Mouse (Mus musculus) thymus, postnatal 36 days (tissue): ENCODE results near the gene Asb10.
"Not testable (repeated sequence)": the region's sequence is repeated elsewhere in the genome, so short reads cannot be mapped to it uniquely, and the experiment has no call there.

Experiments used
- DNase-seq, 2 experiments: peaks; one replicate each; pipeline ENCODE4 v3.0.0; 2022; ENCODE audit warnings: mixed read lengths in 2 of 2

Gene Asb10

GRCm38 (mm10) chr5:24540387-24541143, at the start of gene Asb10:
TSS of gene Asb10 (minus strand) at chr5:24540978.
- DNase-seq, result no peak

DNA sequence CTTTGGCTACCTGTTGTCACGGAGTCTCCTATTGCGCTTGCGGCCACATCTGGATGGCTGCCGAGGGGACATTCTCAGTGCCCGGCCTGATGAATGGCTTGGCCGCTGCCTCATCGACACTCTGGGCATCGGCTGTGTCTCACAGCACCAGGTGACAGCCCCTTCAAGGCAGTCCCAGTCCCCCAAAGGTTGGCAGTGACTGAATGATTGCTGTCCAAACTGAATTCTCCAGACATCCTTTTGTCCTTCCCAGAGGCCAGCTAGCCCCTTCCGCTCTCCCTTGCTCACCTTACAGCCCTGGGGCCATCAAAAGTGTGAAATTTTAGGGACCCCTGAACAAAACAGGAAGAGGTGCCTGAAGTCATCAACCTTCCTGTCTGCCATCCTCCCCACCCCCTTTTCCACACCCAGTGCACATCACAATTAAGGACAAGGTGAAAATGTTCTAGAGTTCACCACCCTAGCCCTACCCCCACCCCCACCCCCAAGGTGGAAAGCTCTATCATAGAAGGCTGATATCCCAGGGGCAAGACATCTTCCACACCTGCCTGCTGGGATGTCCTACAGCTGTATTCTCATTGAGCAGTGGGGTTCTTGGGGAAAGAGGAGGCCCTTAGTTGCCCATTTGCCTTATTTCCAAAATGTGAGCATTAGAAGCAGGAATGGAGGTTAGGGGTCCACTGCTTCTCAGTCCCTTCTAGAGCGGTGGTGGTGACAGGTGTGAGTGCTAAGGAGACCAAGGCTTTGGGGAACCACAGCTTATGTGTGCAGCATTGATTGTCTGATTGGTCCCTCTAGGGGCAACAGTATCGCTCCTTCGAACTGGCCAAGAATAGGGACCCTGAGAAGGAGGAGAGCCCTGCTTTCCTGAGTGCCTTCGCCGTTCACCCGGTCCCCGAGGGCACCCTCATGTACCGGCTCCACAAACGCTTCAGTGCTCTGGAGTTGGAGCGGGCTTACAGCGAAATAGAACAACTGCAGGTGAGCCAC, 49.0 kb upstream of the Asb10 start:
- no peak for DNase-seq

DNA sequence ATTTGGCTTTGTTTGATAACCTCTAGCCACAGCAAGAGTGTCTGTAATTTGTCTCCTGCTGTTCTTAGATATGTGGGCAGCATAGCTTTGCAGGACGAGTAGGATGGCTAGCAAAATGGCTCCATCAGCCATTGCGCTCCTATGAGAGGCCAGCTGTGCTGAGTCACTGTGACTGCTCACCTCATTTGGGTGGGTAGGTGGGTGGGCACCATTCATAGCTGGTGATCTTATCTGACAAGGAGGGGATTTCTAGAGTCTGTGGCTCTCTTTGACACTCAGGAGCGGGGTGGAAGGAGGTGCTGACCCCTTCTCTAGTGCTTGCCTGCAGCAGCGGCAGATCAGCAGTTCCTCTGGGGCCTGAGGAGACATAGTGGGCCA, 46.4 kb upstream of the Asb10 start:
- DNase-seq, result no peak

- DNase-seq, result peak; percentile 82 to 88
Observed at GRCm38 (mm10) chr5:24586547-24587199, 45.9 kb upstream of the Asb10 start, which contains the start of gene Chpf2. TSS of gene Chpf2 (plus strand) at chr5:24586741.

DNA sequence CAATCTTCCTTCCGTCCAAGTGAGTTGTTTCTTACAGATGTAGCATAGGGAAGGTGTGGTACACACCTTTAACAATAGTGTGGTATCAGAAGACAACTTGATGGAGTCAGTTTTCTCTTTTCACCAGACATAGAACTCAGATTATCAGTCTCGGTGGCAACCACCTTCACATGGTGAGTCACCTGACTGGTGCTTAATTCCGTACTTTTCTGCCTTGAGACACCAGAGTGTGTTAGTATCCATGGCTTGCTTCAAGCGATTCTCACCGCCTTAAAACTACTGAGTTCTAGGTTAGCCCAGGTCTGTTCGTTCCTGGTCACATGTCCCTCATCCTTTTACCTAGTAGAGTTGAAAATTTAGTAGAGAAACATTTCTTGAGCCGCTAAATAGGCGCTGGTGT, 45.3 kb upstream of the Asb10 start:
- no peak for DNase-seq

GRCm38 (mm10) chr5:24578109-24578963, 37.6 kb upstream of the Asb10 start:
- no peak for DNase-seq

- DNase-seq, result peak; percentile 99
Observed at GRCm38 (mm10) chr5:24577183-24577929, 36.6 kb upstream of the Asb10 start, which contains the start of gene Abcf2. TSS of gene Abcf2 (minus strand) at chr5:24577467.

GRCm38 (mm10) chr5:24576801-24577182, 36.0 kb upstream of the Asb10 start:
- DNase-seq, result no peak

DNA sequence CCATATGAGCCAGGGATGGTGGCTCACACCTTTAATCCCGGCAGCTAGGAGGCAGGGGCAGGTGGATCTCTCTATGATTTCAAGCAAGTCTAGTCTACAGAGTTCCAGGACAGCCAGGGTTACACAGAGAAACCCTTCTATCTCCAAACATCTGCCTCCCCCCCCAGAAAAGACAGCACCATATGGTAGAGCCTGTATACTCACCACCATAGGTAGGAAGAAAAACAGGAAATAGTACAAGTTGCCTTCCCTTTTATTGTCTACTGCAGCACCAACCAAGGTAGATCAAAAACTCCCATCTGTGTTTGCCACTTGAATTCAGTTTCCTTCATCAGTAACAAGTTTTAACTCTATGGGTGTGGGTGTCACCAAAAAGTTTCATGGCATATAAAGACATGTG, 35.2 kb upstream of the Asb10 start:
- DNase-seq, result no peak

DNA sequence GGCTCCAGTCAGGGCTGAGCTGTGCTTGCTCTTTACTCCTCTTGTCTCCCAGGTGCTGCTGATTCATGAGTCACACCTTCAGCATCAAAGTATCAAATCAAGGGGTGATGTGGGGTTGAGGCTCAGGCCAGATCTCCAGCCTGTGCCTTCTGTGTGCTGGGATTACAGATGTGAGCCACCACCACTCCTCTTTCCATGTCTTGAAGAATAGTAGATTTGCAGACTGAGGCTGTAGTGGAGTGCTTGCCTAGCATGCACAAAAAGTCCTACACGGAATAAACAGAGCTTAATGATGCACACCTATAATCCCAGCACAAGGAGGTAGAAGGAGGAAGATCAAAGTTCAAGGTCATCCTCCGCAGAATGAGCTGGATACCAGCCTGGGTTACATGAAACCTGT, 15.9 kb upstream of the Asb10 start, which contains the start of gene 4931409K22Rik:
Gene 4931409K22Rik, minus strand, starts transcription at position 101 of the 400 bp plus-strand sequence.
- DNase-seq, result no peak

- DNase-seq, result not testable (repeated sequence)
Observed at GRCm38 (mm10) chr5:24555335-24555734, 14.6 kb upstream of the Asb10 start.

DNA sequence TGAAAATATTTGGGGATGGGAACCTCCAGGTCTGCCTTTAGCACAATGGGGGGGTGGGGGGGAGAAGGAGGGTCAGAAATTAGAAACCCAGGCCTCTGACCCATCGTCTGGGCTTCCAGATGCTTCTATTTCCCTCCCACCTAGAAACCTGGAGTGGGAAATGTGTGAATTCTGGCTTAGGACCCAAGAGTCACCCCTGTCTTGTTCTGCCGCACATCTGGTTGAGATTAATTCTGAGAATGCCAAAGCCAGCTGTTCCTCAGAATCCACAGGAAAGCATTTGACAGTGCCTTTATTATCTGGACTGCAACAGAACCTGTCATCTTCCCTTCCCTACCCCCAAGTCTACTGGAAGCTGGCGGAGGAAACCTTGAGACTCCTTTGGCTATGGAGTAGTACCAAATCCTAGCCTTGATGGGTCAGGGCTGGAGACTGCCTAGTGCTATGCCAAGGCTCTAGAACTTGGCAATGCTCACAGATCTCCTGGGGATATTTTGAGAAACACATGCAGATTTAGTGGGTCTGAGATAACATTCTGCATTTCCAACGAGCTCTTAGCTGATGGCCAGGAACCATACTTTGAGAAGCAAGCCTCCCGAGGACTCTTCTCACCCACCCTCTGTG, 13.0 kb upstream of the Asb10 start:
- DNase-seq, result no peak

DNA sequence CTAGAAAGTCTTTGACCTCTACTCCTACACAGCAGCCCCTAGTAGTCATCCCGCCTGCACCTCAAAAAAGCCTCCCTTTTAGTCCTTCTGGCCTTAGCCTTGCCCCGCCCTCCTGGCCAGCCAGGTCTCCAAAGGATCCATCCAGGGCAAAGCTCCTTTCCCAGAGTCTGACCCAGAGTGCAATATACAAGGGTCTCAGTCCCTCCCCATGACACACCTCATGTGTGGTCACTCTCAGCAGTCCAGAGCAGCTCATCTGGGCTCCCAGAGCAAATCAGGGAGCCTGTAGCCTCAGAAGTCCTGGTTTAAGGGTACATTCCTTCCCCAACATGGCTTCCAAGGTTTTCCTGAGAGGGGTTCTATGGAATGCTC, 10.5 kb upstream of the Asb10 start:
- DNase-seq, result no peak

- DNase-seq, result peak; percentile 42 to 55
Observed at GRCm38 (mm10) chr5:24550598-24551316, 10.0 kb upstream of the Asb10 start.

DNA sequence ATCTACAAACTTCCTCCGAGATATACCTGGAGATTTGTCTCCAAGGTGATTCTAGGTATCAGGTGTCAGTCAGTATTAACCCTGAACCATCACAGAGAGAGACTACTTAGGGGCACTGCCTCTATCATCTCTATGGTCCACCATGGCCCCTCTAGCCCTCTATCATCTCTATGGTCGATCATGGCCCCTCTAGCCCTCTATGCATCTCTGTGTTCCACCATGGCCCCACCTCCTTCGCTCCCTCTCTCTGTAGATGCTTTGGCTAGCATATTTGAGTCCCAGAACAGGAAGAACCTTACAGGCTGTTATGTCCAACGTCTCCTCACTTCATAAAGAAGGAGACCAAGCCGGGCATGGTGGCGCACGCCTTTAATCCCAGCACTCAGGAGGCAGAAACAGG, 1.9 kb upstream of the Asb10 start:
- DNase-seq, result no peak

- DNase-seq, result no peak
Observed at GRCm38 (mm10) chr5:24541144-24541569, 379 bp upstream of the Asb10 start.

GRCm38 (mm10) chr5:24539571-24540296, 1.0 kb downstream of the Asb10 start:
- DNase-seq, result no peak

GRCm38 (mm10) chr5:24537618-24538017, 3.2 kb downstream of the Asb10 start:
- no peak for DNase-seq

- DNase-seq, result no peak
Observed at GRCm38 (mm10) chr5:24536511-24536910, 4.3 kb downstream of the Asb10 start.
